Mouse (Mus musculus) cerebellum, postnatal 10 days (tissue): ENCODE measurements at regions not wholly inside any gene's neighbourhood (a gene's known extent, or its start where the extent isn't known, plus 50 kb on each side); places are given as distances from the start of the nearest gene placed in this dataset.
A peak's percentile ranks its signal among the peaks of the same experiment; 100 is the strongest.

Experiments used
- DNase-seq, 2 experiments: peaks; one replicate each; pipeline ENCODE4 v3.0.0; 2021; ENCODE audit warnings: mixed read lengths in 2 of 2

DNA sequence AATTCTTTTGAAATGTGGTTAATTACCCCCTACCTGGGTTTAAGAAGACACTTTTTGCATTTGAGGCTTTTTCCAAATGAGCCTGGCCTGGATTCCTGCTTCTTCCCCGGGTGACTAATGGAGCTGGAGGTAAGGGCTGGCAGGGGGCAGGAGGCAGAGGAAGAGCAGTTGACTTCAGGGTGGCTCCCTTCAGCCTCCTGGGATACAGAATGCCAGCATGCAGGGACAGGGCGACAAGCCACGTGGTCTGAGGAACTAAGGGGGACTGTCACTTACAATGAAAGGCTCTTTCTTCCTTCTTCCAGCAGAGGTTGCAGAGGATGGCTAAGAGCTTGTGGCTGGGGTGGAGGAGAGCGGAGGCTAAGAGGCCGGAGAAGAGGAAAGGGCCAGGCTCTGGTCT, 234.8 kb upstream of the Rpl38 start:
- peak in 1 of 2 experiments; percentile 37 for DNase-seq

DNA sequence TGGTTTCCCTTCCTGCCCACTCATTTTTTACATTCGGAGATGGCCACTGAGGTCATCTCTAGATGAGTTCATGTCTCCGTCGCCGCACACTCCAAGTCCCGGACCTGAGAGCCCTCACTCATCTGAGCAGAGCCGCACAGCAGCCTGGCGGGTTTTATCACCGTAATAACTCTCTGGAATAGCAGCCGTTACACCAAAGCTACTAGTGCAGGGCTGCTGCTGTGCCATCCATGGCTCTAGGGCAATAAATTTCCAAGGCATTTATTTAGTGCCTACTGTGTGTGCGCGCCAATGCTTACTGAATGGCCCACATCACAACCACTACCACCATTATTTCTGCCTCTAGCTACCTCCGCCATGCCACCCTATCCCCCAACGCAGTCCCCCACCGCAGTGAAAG, 242.9 kb upstream of the Rpl38 start:
- no peak for DNase-seq

DNA sequence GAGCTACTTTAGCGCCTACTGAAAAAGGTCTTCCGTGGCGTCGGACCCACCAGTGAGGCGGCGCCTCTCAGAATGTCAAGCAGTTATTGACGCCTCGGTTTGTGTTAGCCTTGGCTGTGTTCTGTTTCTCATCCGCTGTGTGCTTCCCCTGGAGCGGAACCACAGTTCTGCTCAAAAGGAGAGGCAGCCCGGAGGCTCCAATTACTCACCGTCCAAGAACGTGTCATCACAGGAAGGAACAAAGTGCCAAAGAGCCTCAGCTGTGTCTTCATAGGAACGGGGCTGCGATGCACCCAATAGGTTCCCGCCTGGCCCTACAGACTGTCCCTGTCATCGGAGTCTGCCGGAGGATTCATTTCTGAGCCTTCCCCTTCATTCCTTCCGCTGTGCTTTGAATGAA, 245.0 kb upstream of the Rpl38 start:
- peak in 1 of 2 experiments; percentile 23 for DNase-seq

DNA sequence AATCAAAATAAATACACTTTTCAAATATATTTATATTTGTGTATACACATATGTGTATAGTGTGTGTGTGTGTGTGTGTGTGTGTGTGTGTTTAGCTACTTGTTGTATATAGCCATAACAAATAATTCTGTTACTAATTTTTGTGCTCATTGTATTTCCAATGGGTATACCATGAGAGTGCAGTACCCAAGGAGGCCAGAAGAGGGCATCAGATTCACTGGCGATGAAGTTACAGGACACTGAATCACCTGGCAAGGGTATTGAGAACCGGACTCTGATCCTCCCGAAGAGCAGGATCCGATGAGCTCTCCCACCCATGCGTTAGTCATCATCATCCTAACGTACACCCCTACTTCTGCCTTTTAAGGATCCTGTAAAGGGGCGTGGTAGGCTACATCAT, 249.3 kb upstream of the Rpl38 start:
- DNase-seq: peak in 1 of 2 experiments; percentile 40

- DNase-seq: peak; percentile 66 to 71
Measured at GRCm38 (mm10) chr11:114416168-114416567, 252.2 kb upstream of the Rpl38 start.

DNA sequence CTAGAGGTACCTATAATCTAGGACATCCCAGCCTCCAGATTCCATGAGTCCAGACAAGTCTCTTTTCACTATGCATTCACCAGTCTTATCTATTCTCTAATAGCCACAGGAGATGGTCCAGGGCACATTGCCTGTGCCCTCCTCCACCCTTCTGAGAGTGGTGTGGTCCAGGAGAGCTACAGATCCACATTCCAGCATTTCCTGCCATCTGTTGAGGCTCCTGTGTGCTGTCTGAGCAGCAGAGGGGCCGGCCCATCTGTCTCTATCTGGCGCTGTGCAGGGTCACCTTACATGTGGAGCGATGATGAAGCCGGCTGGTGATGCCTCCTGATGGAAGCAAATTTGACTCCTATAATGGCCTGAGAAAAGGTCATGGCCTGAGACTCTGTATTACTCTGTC, 263.9 kb upstream of the Rpl38 start:
- DNase-seq: peak; percentile 70 to 79

DNA sequence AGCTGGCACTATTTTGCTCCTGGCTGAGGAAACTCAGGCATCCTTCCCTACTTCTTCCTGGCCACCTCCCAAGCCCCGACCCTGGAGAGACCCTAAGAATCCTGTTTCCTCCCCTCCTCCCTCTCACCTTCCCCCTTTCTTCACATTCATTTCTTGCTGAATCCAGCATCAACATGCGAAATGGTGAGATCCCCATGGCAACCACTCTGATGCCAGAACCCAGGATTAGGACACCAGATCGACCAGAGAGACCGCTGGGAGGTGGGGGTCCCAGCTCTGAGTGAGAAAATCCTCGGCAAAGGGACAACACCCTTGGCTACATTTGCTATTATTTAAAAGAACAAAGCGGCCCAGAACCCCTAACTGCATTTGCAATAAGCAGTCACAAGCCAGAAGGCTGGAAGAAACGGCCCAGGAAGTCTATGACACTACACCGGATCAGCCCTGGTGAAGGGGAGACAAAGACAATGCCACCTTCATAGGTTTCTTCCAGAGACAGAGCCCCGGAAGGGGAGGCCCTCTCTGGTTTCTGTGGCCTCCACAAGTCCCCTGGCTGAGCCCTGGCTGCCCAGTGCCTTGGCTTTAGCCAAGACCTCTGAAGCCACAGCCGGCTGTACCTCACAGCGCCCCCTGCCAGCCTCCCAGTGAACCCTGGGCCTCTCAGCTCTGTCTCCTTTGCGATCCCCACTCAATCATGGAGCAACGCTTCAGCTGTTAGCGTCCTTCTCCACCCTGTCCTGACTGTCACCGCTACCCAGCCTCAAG, 265.6 kb upstream of the Rpl38 start:
- peak; percentile 77 to 78 for DNase-seq

DNA sequence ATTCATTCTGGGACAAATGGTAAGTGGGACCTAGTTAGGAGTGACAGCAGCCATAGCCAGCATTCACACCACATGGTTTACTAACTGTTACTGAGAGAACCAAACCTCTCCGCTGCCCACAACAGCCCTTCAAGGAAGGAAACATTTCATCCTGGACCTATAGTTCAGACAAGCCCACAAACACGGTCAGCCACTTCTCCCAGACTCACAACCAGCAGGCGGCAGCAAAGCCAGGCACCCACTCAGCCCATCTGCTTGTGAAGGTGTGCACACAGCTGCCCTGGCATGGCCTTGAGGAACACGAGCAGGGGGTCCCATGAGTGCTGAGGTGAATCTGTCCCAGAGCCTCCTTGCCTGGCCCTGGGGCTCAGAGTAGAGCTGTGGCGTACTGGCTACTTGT, 267.6 kb upstream of the Rpl38 start:
- peak in 1 of 2 experiments; percentile 12 for DNase-seq

GRCm38 (mm10) chr11:114392161-114392560, 276.2 kb upstream of the Rpl38 start:
- no peak for DNase-seq

- DNase-seq: no peak
Measured at GRCm38 (mm10) chr11:114391553-114391952, 276.8 kb upstream of the Rpl38 start.

DNA sequence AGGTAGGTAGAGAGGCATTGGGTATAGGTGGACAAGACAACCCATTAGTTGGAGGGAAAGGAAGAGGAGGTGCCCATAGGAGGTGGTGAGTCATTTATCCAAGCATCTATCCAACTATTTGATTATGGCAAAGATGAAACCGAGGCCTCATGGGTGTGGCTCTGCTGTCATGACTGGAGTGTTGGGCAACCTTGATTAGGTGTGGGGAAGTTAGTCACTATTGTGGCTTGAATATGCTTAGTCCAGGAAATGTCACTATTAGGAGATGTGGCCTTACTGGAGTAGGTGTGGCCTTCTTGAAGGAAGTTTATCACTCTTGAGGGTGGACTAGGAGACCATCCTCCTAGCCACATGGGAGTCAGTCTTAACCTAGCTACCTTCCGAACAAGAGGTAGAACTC, 281.2 kb upstream of the Rpl38 start:
- no peak for DNase-seq

DNA sequence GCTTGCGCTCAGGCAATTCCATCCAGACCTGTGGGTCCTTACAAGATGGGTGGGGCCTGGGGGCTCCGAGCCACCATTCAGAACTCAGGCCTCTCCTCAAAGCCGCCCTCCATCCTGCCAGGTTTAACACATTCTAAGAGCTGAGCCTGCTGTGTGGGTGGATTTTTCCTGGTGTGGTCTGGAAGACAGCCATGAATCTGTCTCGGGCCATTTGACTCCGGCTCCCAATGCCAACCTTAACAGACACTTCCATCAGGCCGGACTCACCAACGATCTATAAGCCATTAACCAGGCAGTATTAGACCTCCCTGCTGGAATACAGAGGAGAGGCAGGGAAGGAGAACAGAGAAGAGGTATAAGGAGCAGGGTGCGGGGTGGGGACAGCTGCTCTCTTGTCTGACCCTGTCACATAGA, 288.9 kb upstream of the Rpl38 start:
- peak; percentile 55 to 70 for DNase-seq

DNA sequence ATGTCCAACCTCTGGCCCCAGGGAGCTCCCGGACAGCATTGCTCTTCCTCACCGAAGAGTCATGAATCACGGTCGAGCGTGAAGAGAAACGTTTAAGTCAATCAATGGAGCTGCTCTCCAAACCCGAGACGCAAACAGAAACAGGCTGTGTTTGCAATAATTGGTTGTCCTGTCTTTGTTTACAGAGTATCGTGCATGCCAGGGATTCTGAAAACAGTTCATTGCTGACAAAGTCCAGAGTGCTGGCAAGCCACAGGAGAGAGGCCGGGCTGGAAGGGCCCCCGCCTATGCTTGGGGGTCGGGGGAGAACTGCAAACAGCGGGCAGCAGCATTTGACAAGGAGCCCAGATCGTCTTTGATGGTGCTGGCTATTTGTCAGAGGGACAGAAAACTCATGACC, 292.4 kb upstream of the Rpl38 start:
- peak; percentile 32 to 35 for DNase-seq

DNA sequence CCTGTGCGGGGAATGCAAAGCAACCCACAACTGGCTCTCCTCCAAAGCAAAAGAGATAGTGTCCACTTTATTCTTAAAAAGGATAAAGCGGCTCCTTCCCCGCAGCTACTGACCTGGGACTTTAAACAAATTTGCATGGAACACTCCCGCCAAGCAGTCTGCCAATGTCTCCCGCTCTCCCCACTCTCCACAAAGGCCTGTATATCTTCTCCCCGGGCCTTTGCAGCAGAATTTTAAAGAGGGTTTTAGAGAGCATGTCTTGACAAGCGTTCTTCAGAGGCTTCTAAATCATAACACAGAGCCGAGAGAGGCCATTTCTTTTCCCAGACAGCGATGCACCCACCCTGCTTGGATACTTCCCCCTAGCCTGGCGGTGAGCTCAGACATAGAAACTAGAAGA, 297.6 kb upstream of the Rpl38 start:
- peak in 1 of 2 experiments; percentile 11 for DNase-seq

DNA sequence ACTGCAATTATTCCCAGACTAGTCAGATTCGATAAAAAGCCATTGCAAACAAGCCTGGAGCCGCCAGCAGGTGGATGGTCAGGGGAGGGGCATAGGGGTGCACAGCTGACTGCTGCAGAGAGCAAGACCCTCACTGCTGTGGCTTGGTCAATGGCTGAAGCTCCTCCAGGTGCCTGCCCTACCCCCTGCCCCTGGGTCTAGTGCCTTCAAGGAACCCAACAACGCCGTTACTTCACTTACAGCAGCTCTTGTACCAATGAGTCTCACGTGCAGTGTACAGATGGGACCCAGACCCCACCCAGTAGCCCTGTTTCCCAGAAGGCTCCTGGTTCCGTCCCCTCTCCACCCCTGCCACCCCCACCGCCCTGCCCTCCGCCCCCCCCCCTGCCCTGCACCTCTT, 300.5 kb upstream of the Rpl38 start:
- no peak for DNase-seq

DNA sequence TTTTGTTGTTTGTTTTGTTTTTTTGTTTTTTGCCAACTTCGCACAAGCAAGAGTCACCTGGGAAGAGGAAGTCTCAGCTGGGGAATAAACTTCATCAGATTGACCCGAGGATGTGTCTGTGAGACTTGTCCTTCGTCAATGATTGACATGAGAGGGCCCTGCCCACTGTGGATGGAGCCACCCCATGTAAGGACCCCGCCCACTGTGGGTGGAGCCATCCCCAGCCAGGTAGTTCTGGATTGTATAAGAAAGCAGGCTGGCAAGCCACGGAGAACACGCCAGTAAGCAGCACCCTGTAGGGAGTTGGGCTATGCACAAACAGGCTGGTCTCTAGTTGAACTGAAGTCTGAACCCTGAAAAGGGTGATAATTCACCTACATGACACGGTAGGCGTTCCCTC, 294.1 kb upstream of the Sdk2 start:
- DNase-seq: no peak

- DNase-seq: no peak
Measured at GRCm38 (mm10) chr11:114360321-114360720, 293.5 kb upstream of the Sdk2 start.

GRCm38 (mm10) chr11:114352146-114352795, 285.4 kb upstream of the Sdk2 start:
- no peak for DNase-seq

- DNase-seq: peak; percentile 55 to 64
Measured at GRCm38 (mm10) chr11:114336839-114337484, 270.1 kb upstream of the Sdk2 start.

GRCm38 (mm10) chr11:114335950-114336838, 269.3 kb upstream of the Sdk2 start:
- DNase-seq: peak; percentile 76 to 79

DNA sequence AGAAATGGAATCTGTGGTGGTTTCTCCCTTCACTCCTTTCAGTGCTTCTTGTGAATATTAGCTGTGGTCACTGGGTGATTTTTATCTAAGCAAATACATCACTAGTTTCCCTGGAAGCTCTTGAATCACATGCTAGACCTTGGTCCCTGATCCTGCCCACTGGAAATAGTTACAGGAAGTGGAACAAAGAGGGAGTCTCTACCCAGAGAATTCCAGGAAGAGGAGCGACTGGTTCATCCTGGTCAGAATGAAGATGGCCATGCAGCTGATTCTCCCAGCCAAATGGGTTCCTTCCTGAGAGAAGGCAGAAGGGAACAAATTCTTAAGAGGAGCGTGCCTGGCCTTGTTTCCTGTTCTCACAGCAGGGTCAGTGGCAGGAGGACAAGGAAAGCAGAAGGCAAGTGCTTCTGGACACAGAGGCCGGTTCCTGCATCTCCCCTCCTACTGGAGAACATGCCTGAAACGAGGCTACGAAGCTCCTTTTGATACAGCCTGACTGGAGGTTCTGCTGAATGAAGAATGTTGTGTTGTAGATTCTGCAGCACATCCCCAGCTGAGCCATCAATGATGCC, 264.8 kb upstream of the Sdk2 start:
- peak; percentile 75 to 78 for DNase-seq

DNA sequence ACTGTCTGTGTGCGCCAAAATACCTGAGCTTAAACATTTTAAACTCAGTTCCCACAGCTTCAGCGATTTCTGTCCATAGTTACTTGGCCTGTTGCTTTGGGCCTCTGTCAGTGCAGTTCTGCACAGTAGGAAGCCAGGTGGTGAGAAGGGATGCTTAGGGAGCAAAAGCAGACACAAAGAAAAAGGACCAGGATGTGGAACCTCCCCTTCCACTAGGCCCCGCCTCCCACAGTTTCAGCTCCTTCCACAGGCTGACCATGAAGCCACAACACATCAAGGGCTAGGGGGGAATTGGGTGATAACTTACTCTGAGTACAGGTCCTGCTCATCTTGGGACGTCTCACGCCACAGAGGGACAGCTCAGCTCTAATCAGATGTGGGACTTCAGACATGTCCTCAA, 263.5 kb upstream of the Sdk2 start:
- DNase-seq: no peak

DNA sequence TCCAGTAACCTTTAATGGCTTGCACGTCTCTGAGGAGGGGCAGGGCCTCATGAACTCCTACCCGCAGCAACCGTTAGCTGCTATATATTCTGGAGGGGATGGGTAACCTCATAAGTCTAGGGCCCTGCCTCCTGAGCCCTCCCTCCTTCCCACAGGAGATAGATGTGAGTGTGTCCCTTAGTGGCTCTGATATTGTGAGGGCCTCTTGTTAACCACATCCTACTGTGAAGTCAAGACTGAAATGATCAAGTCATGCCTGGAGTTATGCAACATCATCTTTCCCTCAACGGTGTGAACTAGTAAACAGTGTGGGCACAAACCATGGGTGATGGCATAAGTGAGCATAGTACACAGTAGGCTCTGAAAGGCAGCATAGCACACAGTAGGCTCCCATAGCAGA, 255.8 kb upstream of the Sdk2 start:
- DNase-seq: no peak
